ENCODE assay signal across 8 mouse cellular contexts in genomic region chr17:24895571-24896240, GRCm38 (mm10). TPM values are rescaled to one million over a fixed set of nuclear protein-coding genes. Genes with fewer than 3 reads are reported as not detected.
A peak's percentile ranks its signal among the peaks of the same experiment; 100 is the strongest.
DNase-seq lines count a peak whose midpoint lies in the region; ATAC-seq and TF ChIP-seq lines count a peak whose summit lies in the region.

No protein-coding gene starts in this region.

- 2% methylated on average over 23 of the region's 23 CpGs for WGBS in cerebellum, adult 2 months
- 3% methylated on average over 23 of the region's 23 CpGs for WGBS in spleen, adult 2 months
- 11% methylated on average over 23 of the region's 23 CpGs for WGBS in hindbrain, embryonic 13.5 days
- 10% methylated on average over 23 of the region's 23 CpGs for WGBS in midbrain, embryonic 15.5 days

- peaks cover 28% of the 10 kb centered on the region for H3K36me3 ChIP-seq in spleen, adult 2 months (ENCODE audit: control insufficient read depth, insufficient read depth, low read length)
- peaks cover 68% of the 10 kb centered on the region for H3K36me3 ChIP-seq in hindbrain, embryonic 13.5 days
- H3K36me3 ChIP-seq in midbrain, embryonic 15.5 days (replicated peaks) = peaks cover 50% of the 10 kb centered on the region

- peak overlapping the region; percentile 87 for H3K4me3 ChIP-seq in cerebellum, adult 2 months (replicated peaks; ENCODE audit: insufficient read depth, low read depth, low read length)
- H3K4me3 ChIP-seq in spleen, adult 2 months (ENCODE audit: extremely low read depth, insufficient read depth, insufficient read length) = peak overlapping the region; percentile 86
- peak overlapping the region; percentile 70 for H3K4me3 ChIP-seq in hindbrain, embryonic 13.5 days
- H3K4me3 ChIP-seq in midbrain, embryonic 15.5 days = peak overlapping the region; percentile 76

- TF ChIP-seq CTCF in cerebellum, adult 2 months (IDR thresholded peaks at IDR 0.05; ENCODE audit: borderline replicate concordance, insufficient read depth, low read depth, low read length) = no peak
- no peak for TF ChIP-seq CTCF in spleen, adult 2 months (IDR thresholded peaks at IDR 0.05; ENCODE audit: extremely low read depth, insufficient read depth, insufficient read length, insufficient replicate concordance)

- no peaks in the 10 kb centered on the region for H3K9me3 ChIP-seq in hindbrain, embryonic 13.5 days
- H3K9me3 ChIP-seq in midbrain, embryonic 15.5 days = no peaks in the 10 kb centered on the region

- peak; percentile 4; the same call in 1 of the 2 replicates for ATAC-seq in hindbrain, embryonic 13.5 days (ENCODE audit: low FRiP score)
- no peak for ATAC-seq in midbrain, embryonic 15.5 days (replicated peaks)

- H3K27ac ChIP-seq in cerebellum, adult 2 months (ENCODE audit: insufficient read depth, low read length) = peak overlapping the region; percentile 61; the same call in 1 of the 2 replicates
- peak overlapping the region; percentile 91 for H3K27ac ChIP-seq in spleen, adult 2 months (ENCODE audit: insufficient read depth, low read length)
- H3K27ac ChIP-seq in hindbrain, embryonic 13.5 days = peak overlapping the region; percentile 91
- H3K27ac ChIP-seq in midbrain, embryonic 15.5 days = peak overlapping the region; percentile 88

- peak overlapping the region; percentile 96 for H3K9ac ChIP-seq in hindbrain, embryonic 13.5 days
- H3K9ac ChIP-seq in midbrain, embryonic 15.5 days = peak overlapping the region; percentile 90

- H3K4me2 ChIP-seq in hindbrain, embryonic 13.5 days = peak overlapping the region; percentile 100
- H3K4me2 ChIP-seq in midbrain, embryonic 15.5 days = peak overlapping the region; percentile 92

- no peaks in the 10 kb centered on the region for H3K27me3 ChIP-seq in cerebellum, adult 2 months (ENCODE audit: control insufficient read depth, insufficient read depth, low read length)
- no peaks in the 10 kb centered on the region for H3K27me3 ChIP-seq in spleen, adult 2 months (ENCODE audit: control insufficient read depth, insufficient read depth, low read length)
- H3K27me3 ChIP-seq in hindbrain, embryonic 13.5 days = no peaks in the 10 kb centered on the region
- no peaks in the 10 kb centered on the region for H3K27me3 ChIP-seq in midbrain, embryonic 15.5 days (replicated peaks)

- DNase-seq in cerebellum, adult 2 months = no peak
- no peak for DNase-seq in cerebellum, adult 9-10 months
- DNase-seq in spleen, adult 2 months (ENCODE audit: low read depth in 1 of 2, low spot score in 2 of 2) = no peak
- no peak for DNase-seq in spleen, postnatal 10 days (ENCODE audit: low spot score in 2 of 2)
- DNase-seq in spleen, postnatal 36 days (ENCODE audit: low spot score in 2 of 2) = no peak
- no peak for DNase-seq in frontal cortex, postnatal 10 days (ENCODE audit: low spot score in 2 of 2)

- H3K4me1 ChIP-seq in cerebellum, adult 2 months (ENCODE audit: control insufficient read depth, insufficient read depth, low read length) = peaks cover 54% of the 10 kb centered on the region
- peaks cover 14% of the 10 kb centered on the region for H3K4me1 ChIP-seq in spleen, adult 2 months (ENCODE audit: control insufficient read depth, insufficient read depth, insufficient read length)
- H3K4me1 ChIP-seq in hindbrain, embryonic 13.5 days (replicated peaks) = peaks cover 46% of the 10 kb centered on the region
- H3K4me1 ChIP-seq in midbrain, embryonic 15.5 days = peaks cover 50% of the 10 kb centered on the region

- no peak for TF ChIP-seq POLR2A in cerebellum, adult 2 months (IDR thresholded peaks at IDR 0.05; ENCODE audit: borderline replicate concordance, insufficient read depth, low read length)
- no peak for TF ChIP-seq POLR2A in spleen, adult 2 months (IDR thresholded peaks at IDR 0.05; ENCODE audit: low read depth, low read length)

RNA-seq across cellular contexts. Expression of gene Nme3, which starts 0.6 kb away (rescaled TPM):
- polyA plus RNA-seq in cerebellum, adult 2 months (2012; rRNA removed) = 99.0 and 109 TPM in 2 replicates
- polyA plus RNA-seq in spleen, adult 2 months (2012; rRNA removed) = 45.3 and 54.4 TPM in 2 replicates
- 78.4 and 82.7 TPM in 2 replicates for polyA plus RNA-seq in hindbrain, embryonic 13.5 days (2015; fragmentation: Nextera tagmentation; extraction: Ambion mirVana)
- 79.7 and 82.3 TPM in 2 replicates for polyA plus RNA-seq in midbrain, embryonic 15.5 days (2015; fragmentation: Nextera tagmentation; extraction: Ambion mirVana)

RNA-seq across cellular contexts. Expression of gene Mrps34, which starts 0.8 kb away (rescaled TPM):
- polyA plus RNA-seq in cerebellum, adult 2 months (2012; rRNA removed) = 147 and 149 TPM in 2 replicates
- 68.9 and 106 TPM in 2 replicates for polyA plus RNA-seq in spleen, adult 2 months (2012; rRNA removed)
- polyA plus RNA-seq in hindbrain, embryonic 13.5 days (2015; fragmentation: Nextera tagmentation; extraction: Ambion mirVana) = 77.0 and 77.6 TPM in 2 replicates
- polyA plus RNA-seq in midbrain, embryonic 15.5 days (2015; fragmentation: Nextera tagmentation; extraction: Ambion mirVana) = 73.1 and 78.9 TPM in 2 replicates

RNA-seq across cellular contexts. Expression of gene Eme2, which starts 0.8 kb away (rescaled TPM):
- polyA plus RNA-seq in cerebellum, adult 2 months (2012; rRNA removed) = 57.3 and 62.7 TPM in 2 replicates
- polyA plus RNA-seq in spleen, adult 2 months (2012; rRNA removed) = 35.2 and 45.9 TPM in 2 replicates
- polyA plus RNA-seq in hindbrain, embryonic 13.5 days (2015; fragmentation: Nextera tagmentation; extraction: Ambion mirVana) = 31.4 and 31.8 TPM in 2 replicates
- 31.5 and 33.4 TPM in 2 replicates for polyA plus RNA-seq in midbrain, embryonic 15.5 days (2015; fragmentation: Nextera tagmentation; extraction: Ambion mirVana)

RNA-seq across cellular contexts. Expression of gene Spsb3, which starts 9.3 kb away (rescaled TPM):
- 124 and 138 TPM in 2 replicates for polyA plus RNA-seq in cerebellum, adult 2 months (2012; rRNA removed)
- 76.9 and 112 TPM in 2 replicates for polyA plus RNA-seq in spleen, adult 2 months (2012; rRNA removed)
- polyA plus RNA-seq in hindbrain, embryonic 13.5 days (2015; fragmentation: Nextera tagmentation; extraction: Ambion mirVana) = 72.8 and 80.0 TPM in 2 replicates
- polyA plus RNA-seq in midbrain, embryonic 15.5 days (2015; fragmentation: Nextera tagmentation; extraction: Ambion mirVana) = 94.1 and 97.2 TPM in 2 replicates

RNA-seq across cellular contexts. Expression of gene Nubp2, which starts 9.6 kb away (rescaled TPM):
- polyA plus RNA-seq in cerebellum, adult 2 months (2012; rRNA removed) = 36.4 and 39.0 TPM in 2 replicates
- 43.5 and 47.2 TPM in 2 replicates for polyA plus RNA-seq in spleen, adult 2 months (2012; rRNA removed)
- 71.3 and 74.4 TPM in 2 replicates for polyA plus RNA-seq in hindbrain, embryonic 13.5 days (2015; fragmentation: Nextera tagmentation; extraction: Ambion mirVana)
- 61.2 and 65.7 TPM in 2 replicates for polyA plus RNA-seq in midbrain, embryonic 15.5 days (2015; fragmentation: Nextera tagmentation; extraction: Ambion mirVana)
